Mouse (Mus musculus) neural tube, embryonic 14.5 days (tissue): ENCODE results near the gene Lmod3. TPM values are rescaled to one million over a fixed set of nuclear protein-coding genes. Genes with fewer than 3 reads are reported as not detected.
"Not testable (repeated sequence)": the region's sequence is repeated elsewhere in the genome, so short reads cannot be mapped to it uniquely, and the experiment has no call there.

Experiments
- ATAC-seq: fragments of 200-750 bp; cut with Nextera tagmentation; 2 replicates; pipeline ENCODE4 v1.8.0; 2017; ENCODE audit warnings: low read depth, mild to moderate bottlenecking, moderate TSS enrichment, moderate library complexity
- H3K27ac ChIP-seq: fragments of 300-500 bp; sonication (generic); 2 replicates; pipeline ENCODE4 v1.5.1; 2014; ENCODE audit warnings: low read depth, mild to moderate bottlenecking, control low read depth, low read length, moderate library complexity, mixed read lengths
- H3K27me3 ChIP-seq: fragments of 300-500 bp; sonication (generic); 2 replicates; pipeline ENCODE4 v1.6.1; 2014; ENCODE audit warnings: low read length; ENCODE audit not compliant: control insufficient read depth, insufficient read depth
- H3K36me3 ChIP-seq: fragments of 300-500 bp; sonication (generic); 2 replicates; pipeline ENCODE4 v1.6.1; 2014; ENCODE audit warnings: low read length, mixed read lengths; ENCODE audit not compliant: control insufficient read depth, insufficient read depth
- H3K4me1 ChIP-seq: fragments of 300-500 bp; sonication (generic); 2 replicates; pipeline ENCODE4 v1.6.1; 2014; ENCODE audit warnings: low read length; ENCODE audit not compliant: control insufficient read depth, insufficient read depth
- H3K4me2 ChIP-seq: fragments of 300-500 bp; sonication (generic); 2 replicates; pipeline ENCODE4 v1.6.1; 2014; ENCODE audit warnings: mild to moderate bottlenecking, low read depth, low read length, control low read depth
- H3K4me3 ChIP-seq: fragments of 300-500 bp; sonication (generic); 2 replicates; pipeline ENCODE4 v1.5.1; 2014; ENCODE audit warnings: low read depth, low read length, control low read depth, mixed read lengths
- H3K9ac ChIP-seq: fragments of 300-500 bp; sonication (generic); replicated peaks from 2 replicates; pipeline ENCODE4 v1.6.1; 2014; ENCODE audit warnings: low read depth, mild to moderate bottlenecking, control low read depth, low read length, mixed read lengths
- H3K9me3 ChIP-seq: fragments of 300-500 bp; sonication (generic); 2 replicates; pipeline ENCODE4 v1.6.1; 2016; ENCODE audit warnings: low read length; ENCODE audit not compliant: control insufficient read depth
- WGBS: fragments of 180-500 bp; shearing (Covaris S2); extraction: QIAGEN DNeasy Blood & Tissue Kit; methylation state at CpG from one replicate; pipeline ENCODE4 v1.1.7; 2014; 5-methylcytosine and 5-hydroxymethylcytosine counted together
- polyA plus RNA-seq: library from polyadenylated mRNA; unstranded; fragments of >200 nt; fragmentation: Nextera tagmentation; extraction: Ambion mirVana; gene quantifications from 2 replicates; pipeline ENCODE4 v1.2.1, GENCODE M21; 2014

The Lmod3 gene
- polyA plus RNA-seq, 1 experiment from 2014 or later = 0.09 TPM

DNA sequence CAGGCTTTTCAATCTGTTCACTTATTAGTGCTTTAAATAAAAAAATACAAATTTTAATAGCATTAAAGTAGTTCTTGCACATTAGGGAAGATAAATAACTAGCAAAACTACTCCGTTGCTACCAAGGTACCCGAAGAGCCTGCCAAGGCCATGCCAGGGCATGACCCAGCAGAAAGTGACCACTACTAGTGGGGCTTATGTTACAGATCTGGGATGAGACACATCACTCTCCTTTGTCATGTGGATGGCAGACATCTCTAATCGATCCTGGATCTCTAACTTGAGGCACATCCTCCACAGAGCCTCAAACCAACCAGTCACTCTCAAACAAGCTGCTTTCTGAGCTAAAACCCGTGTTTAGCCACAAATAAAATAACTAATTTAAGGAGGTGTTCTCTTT, 14.1 kb upstream of the Lmod3 start:
- Histone ChIP-seq H3K27me3 (no peaks in the 10 kb centered on the region), H3K9me3 (no peaks in the 10 kb centered on the region), H3K4me1 (no peaks in the 10 kb centered on the region), H3K36me3 (no peaks in the 10 kb centered on the region), H3K4me3 (no peak overlapping the region), H3K9ac (no peak overlapping the region), H3K4me2 (no peak overlapping the region), H3K27ac (no peak overlapping the region)
- ATAC-seq = no peak
- WGBS = 86% methylated on average over 4 of the region's 4 CpGs

DNA sequence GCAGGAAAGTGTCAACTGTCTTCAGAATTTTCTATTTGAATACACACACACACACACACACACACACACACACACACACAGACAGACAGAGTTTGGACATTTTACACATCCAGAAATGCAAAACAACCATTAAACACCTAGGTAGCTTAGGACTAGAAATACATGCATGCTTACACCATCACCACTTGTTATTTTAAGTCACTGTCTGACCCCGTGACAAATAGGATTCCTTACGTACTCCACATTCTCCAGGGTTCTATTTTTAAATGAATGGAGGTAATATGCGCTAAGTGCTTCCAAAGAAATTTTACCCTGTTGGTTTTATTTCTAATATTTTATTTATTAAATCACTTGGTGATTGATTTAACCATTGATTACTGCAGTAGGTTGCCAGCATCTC, 13.1 kb upstream of the Lmod3 start:
- Histone ChIP-seq H3K4me1 (no peaks in the 10 kb centered on the region), H3K4me3 (no peak overlapping the region), H3K9me3 (no peaks in the 10 kb centered on the region), H3K27me3 (no peaks in the 10 kb centered on the region), H3K27ac (no peak overlapping the region), H3K9ac (no peak overlapping the region), H3K4me2 (no peak overlapping the region), H3K36me3 (no peaks in the 10 kb centered on the region)
- ATAC-seq = no peak
- WGBS = 83% methylated on average over 3 of the region's 3 CpGs

DNA sequence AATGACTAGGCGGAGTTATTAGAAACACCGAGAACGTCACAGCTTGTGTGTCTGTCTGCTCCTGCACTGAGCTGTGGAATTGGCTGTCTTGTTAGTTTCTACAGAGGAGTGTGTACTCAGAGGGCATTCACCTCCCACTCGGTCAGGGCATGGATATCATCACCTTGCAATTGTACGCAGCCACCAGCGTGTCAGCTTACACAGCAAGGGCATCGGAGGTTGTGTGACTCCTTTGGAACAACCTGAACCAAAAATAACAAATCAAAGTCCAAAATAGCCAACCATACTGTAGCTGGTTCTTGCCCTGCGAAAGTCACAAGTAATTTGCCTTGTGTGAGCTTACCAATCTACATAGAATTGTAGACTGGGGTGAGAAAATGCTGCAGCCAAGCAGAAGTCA, 12.7 kb upstream of the Lmod3 start:
- no peak for ATAC-seq
- no peaks in the 10 kb centered on the region for H3K27me3 ChIP-seq
- whole genome bisulfite sequencing = 86% methylated on average over 8 of the region's 8 CpGs

GRCm38 (mm10) chr6:97263750-97264149, 11.2 kb upstream of the Lmod3 start:
- not testable (repeated sequence) for H3K4me1 ChIP-seq, H3K4me3 ChIP-seq, H3K9me3 ChIP-seq, ATAC-seq, H3K4me2 ChIP-seq, H3K9ac ChIP-seq, H3K36me3 ChIP-seq, H3K27me3 ChIP-seq, H3K27ac ChIP-seq

More for the DNA sequence above, 12.7 kb upstream of the Lmod3 start:
- H3K27ac ChIP-seq = no peak overlapping the region
- H3K9me3 ChIP-seq = no peaks in the 10 kb centered on the region
- no peak overlapping the region for H3K4me2 ChIP-seq
- no peaks in the 10 kb centered on the region for H3K36me3 ChIP-seq
- H3K4me3 ChIP-seq = no peak overlapping the region
- H3K4me1 ChIP-seq = no peaks in the 10 kb centered on the region
- no peak overlapping the region for H3K9ac ChIP-seq

DNA sequence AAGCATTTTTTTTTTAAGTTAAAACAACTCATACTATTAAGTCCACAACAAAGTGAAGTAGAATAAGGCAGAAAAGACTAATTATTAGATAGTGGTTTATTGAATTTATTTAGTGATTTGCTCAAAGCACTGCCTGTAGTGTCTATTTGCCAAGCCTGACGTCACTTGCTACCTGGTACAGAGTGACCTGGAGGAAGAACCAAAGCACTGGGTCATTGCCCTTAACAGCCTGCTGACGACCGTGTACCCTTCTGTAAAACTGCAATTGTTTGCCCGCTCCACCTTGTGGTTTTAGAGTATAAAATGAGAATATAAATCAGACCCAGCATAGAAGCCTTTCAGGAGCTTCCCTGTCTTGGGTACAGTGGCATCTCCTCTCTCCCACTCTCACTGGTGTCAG, 9.7 kb upstream of the Lmod3 start:
- WGBS = 47% methylated on average over 4 of the region's 4 CpGs
- H3K4me1 ChIP-seq = no peaks in the 10 kb centered on the region
- no peak overlapping the region for H3K27ac ChIP-seq
- no peaks in the 10 kb centered on the region for H3K27me3 ChIP-seq
- no peaks in the 10 kb centered on the region for H3K36me3 ChIP-seq
- H3K9ac ChIP-seq = no peak overlapping the region
- ATAC-seq = no peak
- H3K9me3 ChIP-seq = no peaks in the 10 kb centered on the region
- no peak overlapping the region for H3K4me3 ChIP-seq
- H3K4me2 ChIP-seq = no peak overlapping the region

- not testable (repeated sequence) for H3K27ac ChIP-seq, H3K4me3 ChIP-seq, H3K27me3 ChIP-seq, H3K4me2 ChIP-seq, H3K4me1 ChIP-seq, ATAC-seq, H3K9ac ChIP-seq, H3K9me3 ChIP-seq, H3K36me3 ChIP-seq
- 83% methylated on average over 2 of the region's 2 CpGs for WGBS
Observed at GRCm38 (mm10) chr6:97259926-97260325, 7.4 kb upstream of the Lmod3 start.

- no peak overlapping the region for H3K27ac ChIP-seq
- WGBS = 95% methylated on average over 1 of the region's 1 CpGs
- no peaks in the 10 kb centered on the region for H3K27me3 ChIP-seq
- no peaks in the 10 kb centered on the region for H3K36me3 ChIP-seq
- H3K9me3 ChIP-seq = no peaks in the 10 kb centered on the region
- no peaks in the 10 kb centered on the region for H3K4me1 ChIP-seq
- H3K4me2 ChIP-seq = no peak overlapping the region
- no peak for ATAC-seq
- H3K4me3 ChIP-seq = no peak overlapping the region
- H3K9ac ChIP-seq = no peak overlapping the region
Observed at GRCm38 (mm10) chr6:97258489-97258888, 5.9 kb upstream of the Lmod3 start.

GRCm38 (mm10) chr6:97252086-97252485, 473 bp downstream of the Lmod3 start:
- WGBS = 69% methylated on average over 5 of the region's 5 CpGs
- no peak overlapping the region for H3K27ac ChIP-seq
- no peak overlapping the region for H3K9ac ChIP-seq
- no peak overlapping the region for H3K4me2 ChIP-seq
- H3K36me3 ChIP-seq = no peaks in the 10 kb centered on the region
- H3K9me3 ChIP-seq = no peaks in the 10 kb centered on the region
- H3K27me3 ChIP-seq = no peaks in the 10 kb centered on the region
- no peaks in the 10 kb centered on the region for H3K4me1 ChIP-seq
- H3K4me3 ChIP-seq = no peak overlapping the region
- ATAC-seq = no peak

DNA sequence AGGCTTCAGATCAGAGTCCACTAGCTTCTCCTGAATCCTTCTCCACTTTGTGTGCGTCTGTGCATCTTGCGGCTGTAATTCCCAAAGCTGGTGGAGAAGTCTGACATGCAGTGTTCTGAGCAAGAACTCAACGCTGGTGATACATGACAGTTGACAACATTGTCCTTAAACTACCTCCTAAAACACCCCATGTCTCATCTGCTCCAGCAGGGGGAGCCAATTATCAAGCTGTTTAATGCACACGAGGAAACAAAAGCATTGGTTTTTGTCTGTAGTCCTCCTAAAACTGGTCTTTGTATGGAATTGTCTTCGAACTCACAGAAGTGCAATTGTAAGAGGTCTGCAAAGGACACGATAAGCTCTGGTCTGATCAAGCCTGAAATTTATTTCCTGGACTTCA, 1.6 kb downstream of the Lmod3 start:
- Histone ChIP-seq H3K9ac (no peak overlapping the region), H3K9me3 (no peaks in the 10 kb centered on the region), H3K27ac (no peak overlapping the region), H3K4me3 (no peak overlapping the region), H3K27me3 (no peaks in the 10 kb centered on the region), H3K36me3 (no peaks in the 10 kb centered on the region), H3K4me1 (no peaks in the 10 kb centered on the region), H3K4me2 (no peak overlapping the region)
- no peak for ATAC-seq
- 43% methylated on average over 6 of the region's 6 CpGs for WGBS

DNA sequence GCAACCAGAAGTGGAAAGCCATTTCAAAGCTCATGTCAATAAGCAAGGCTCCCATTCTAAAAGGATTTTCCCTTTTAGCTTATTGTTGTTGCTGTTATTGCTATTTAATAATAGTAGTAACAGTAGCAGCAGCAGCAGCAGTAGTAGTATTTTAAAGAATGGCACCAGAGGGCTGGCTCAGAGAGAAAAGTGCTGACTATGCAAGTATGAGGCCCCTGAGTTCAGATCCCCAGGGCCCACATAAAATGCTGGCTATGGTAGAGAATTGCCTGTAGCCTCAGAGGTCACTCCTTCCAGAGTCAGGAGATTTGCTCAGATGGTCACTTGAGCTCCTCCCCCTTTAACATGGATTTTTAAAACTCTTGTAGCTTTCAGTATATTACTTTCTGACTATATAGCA, 7.4 kb downstream of the Lmod3 start:
- Histone ChIP-seq H3K9ac (no peak overlapping the region), H3K9me3 (no peaks in the 10 kb centered on the region), H3K27ac (no peak overlapping the region), H3K36me3 (no peaks in the 10 kb centered on the region), H3K27me3 (no peaks in the 10 kb centered on the region), H3K4me1 (no peaks in the 10 kb centered on the region), H3K4me3 (no peak overlapping the region), H3K4me2 (no peak overlapping the region)
- ATAC-seq = no peak
